Mouse (Mus musculus): Measurements from ENCODE around the gene Nuak2.

DNA sequence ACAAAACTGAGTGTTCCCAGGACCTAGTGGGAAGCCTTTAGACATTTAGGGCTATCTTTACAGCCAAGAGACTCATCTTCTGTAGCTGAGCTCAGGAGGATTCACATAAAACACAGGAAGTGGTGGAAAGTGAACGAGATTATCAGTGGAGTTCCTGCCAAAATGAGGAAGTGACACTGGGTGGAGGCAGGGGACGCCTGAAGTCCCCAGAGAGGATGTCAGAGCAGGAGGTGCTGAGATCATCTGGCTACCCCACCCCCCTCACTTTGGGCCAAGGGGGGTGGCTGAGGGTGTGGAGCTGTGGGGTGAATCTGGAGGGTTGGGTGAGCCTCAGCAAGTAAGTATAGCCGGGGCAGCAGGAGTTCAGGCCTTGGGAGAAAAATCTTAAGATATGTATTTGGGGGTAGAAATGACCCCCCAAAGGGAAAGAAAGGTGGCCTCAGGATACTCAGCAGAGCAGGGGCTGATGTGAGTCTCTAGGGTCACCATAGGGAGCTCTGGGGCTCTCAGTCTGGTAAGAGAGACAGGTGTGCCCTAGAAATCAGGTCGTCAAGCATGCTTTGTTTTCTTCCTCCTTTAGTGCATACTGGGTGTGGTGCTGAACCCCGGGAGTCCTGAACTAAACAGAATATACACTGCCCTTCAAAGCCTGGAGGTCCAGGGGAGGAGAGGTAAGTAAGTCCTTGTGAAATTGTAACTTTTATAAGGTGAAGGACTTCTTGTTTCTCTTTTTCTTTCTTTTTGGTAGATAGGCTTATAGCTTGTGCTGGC is 26.0 kb downstream of the Nuak2 start:
- TF ChIP-seq EP300 (IDR thresholded peaks at IDR 0.05; ENCODE audit: low read depth): peak; percentile 54; the same call in 1 of the 2 replicates
- no peak for TF ChIP-seq CTCF (IDR thresholded peaks at IDR 0.05; ENCODE audit: low read depth)
